Mouse (Mus musculus) brown adipose tissue, adult 24 weeks (tissue): ENCODE measurements around the gene Fntb. TPM values are rescaled to one million over a fixed set of nuclear protein-coding genes. Genes with fewer than 3 reads are reported as not detected.

Experiments used
- H3K27ac ChIP-seq: fragments of 200-500 bp; replicated peaks from 2 replicates; pipeline ENCODE4 v1.5.1; 2012; ENCODE audit warnings: low read depth, mild to moderate bottlenecking, low read length
- H3K4me1 ChIP-seq: fragments of 200-500 bp; 2 replicates; pipeline ENCODE4 v1.6.1; 2012; ENCODE audit warnings: low read length, mixed read lengths; ENCODE audit not compliant: control insufficient read depth, insufficient read depth, insufficient read length
- H3K4me3 ChIP-seq: fragments of 200-500 bp; 2 replicates; pipeline ENCODE4 v1.5.1; 2012; ENCODE audit warnings: low read depth, mild to moderate bottlenecking, low read length, moderate library complexity; ENCODE audit not compliant: insufficient read depth
- polyA plus RNA-seq: library from polyadenylated mRNA; stranded (reverse); fragments of >200 nt; gene quantifications from 2 replicates; pipeline ENCODE4 v1.2.4, GENCODE M21; 2012; ENCODE audit not compliant: missing spikeins, insufficient read depth, insufficient read length

Gene Fntb
- polyA plus RNA-seq, 1 experiment: 20.7 TPM

DNA sequence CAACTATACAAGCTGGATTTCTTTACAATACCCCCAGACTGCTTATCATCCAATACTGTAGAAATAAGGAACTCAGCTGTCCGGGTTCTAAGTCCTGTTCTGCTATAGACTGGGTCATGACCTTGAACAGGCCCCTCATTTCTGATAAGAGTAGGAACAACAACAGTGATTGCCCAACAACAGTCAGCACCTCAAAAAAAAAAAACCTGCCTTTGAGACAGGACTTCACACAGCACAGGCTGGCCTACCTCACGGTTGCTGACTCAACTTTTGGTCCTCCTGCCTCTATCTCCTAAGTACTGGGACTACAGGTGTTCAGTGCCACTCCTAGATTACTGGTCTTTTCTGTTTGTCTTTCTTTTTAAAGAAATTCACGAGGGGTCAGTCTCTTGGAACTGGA lies 183.4 kb downstream of the Fntb start:
- Histone ChIP-seq H3K4me3 (no peak overlapping the region), H3K4me1 (peaks cover 10% of the 10 kb centered on the region), H3K27ac (no peak overlapping the region)

DNA sequence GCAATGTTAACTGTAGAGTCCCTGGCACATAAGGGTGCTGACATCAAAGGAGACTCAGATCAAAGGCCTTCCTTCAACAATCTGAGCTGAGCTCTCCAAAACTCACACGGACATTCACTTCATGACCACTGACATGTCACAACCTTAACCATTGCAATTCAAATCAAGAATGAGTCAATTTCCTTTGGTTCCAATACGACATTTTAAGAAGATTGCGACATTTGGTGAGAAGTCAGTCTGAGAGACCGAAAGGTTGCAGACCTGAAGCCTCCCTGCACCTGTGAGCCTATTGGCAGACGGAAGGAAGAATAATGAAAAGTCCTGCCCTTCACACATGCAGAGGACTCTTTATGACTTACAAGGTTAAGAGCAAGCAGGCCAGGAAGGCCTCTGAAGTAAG lies 184.9 kb downstream of the Fntb start:
- Histone ChIP-seq H3K27ac (no peak overlapping the region), H3K4me3 (no peak overlapping the region), H3K4me1 (peaks cover 20% of the 10 kb centered on the region)

GRCm38 (mm10) chr12:76953750-76954363 lies 188.5 kb downstream of the Fntb start:
- Histone ChIP-seq H3K4me1 (peaks cover 25% of the 10 kb centered on the region), H3K4me3 (no peak overlapping the region), H3K27ac (peak overlapping the region; percentile 45)

DNA sequence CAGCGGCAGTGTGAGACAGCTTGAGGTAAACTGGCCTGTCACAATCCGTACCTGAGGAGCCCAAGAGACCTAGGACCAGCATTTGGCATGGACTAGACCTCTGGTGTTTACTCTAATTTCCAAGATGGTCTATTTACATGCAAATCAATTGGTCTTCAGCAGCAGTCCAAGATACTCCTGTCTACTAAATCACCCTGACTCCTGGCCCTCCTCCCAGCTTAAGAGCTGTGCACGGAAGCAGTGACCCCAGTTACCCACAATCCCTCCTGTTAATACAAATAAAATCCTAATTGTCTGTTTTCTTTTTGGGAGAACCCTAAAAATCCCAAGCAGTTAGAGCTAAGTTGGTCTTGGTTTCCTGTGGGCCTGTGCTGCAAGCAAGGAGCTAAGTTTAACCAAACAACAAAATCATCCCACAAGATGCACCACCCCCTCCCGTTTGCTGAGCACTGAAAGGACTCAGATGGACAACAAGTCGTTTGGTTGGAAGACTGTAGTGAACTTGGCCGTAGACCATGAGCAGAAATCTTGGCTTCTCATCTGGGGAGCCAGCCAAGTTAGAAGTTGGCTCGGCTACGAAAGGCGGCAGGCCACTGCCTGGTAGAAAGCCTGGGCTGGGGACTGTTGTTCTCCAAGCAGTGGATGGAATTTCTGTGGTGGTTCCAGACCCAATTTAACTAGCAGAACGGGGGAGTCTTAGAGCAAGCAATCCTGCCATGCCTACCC lies 189.5 kb downstream of the Fntb start:
- H3K27ac ChIP-seq: peak overlapping the region; percentile 45
- no peak overlapping the region for H3K4me3 ChIP-seq
- H3K4me1 ChIP-seq: peaks cover 25% of the 10 kb centered on the region

GRCm38 (mm10) chr12:76957688-76958087 lies 192.3 kb downstream of the Fntb start:
- Histone ChIP-seq H3K27ac (peak overlapping the region; percentile 50), H3K4me3 (peak overlapping the region; percentile 17; the same call in 1 of the 2 replicates), H3K4me1 (peaks cover 23% of the 10 kb centered on the region)

GRCm38 (mm10) chr12:76961052-76961931 lies 195.9 kb downstream of the Fntb start:
- H3K27ac ChIP-seq: peak overlapping the region; percentile 67

GRCm38 (mm10) chr12:76961932-76962891 lies 196.8 kb downstream of the Fntb start, which contains the start of gene Max:
Gene Max, minus strand, starts transcription at chr12:76962201.
- peaks cover 4% of the 10 kb centered on the region; the same call in 1 of the 2 replicates for H3K4me1 ChIP-seq
- H3K27ac ChIP-seq: peak within 1 kb of the TSS; percentile 67
- peak within 1 kb of the TSS; percentile 92 for H3K4me3 ChIP-seq

More at GRCm38 (mm10) chr12:76961052-76961931, 195.9 kb downstream of the Fntb start:
- Histone ChIP-seq H3K4me1 (peaks cover 5% of the 10 kb centered on the region; the same call in 1 of the 2 replicates), H3K4me3 (peak overlapping the region; percentile 92)

- no peak overlapping the region for H3K27ac ChIP-seq
- H3K4me1 ChIP-seq: 0 out of 2 replicates have a peak, but pooled peaks cover 2% of the 10 kb centered on the region
- no peak overlapping the region for H3K4me3 ChIP-seq
These were observed 199.7 kb downstream of the Fntb start for GRCm38 (mm10) chr12:76965089-76965488.

GRCm38 (mm10) chr12:76965876-76966275 lies 200.5 kb downstream of the Fntb start:
- Histone ChIP-seq H3K27ac (no peak overlapping the region), H3K4me3 (no peak overlapping the region), H3K4me1 (0 out of 2 replicates have a peak, but pooled peaks cover under 1% of the 10 kb centered on the region)

Other genes starting within 250 kb of the Fntb start
- 6.3 and 6.5 TPM in 2 replicates for gene Plekhg3, start 234.7 kb upstream of the Fntb start, polyA plus RNA-seq
- gene Sptb, start 55.0 kb upstream of the Fntb start, polyA plus RNA-seq: 1.1 and 1.3 TPM in 2 replicates
- gene Churc1, start 51 bp upstream of the Fntb start, polyA plus RNA-seq: 161 and 173 TPM in 2 replicates
- gene Gpx2, start 30.0 kb downstream of the Fntb start, polyA plus RNA-seq: not detected in 2 replicates
- gene Rab15, start 57.3 kb downstream of the Fntb start, polyA plus RNA-seq: not detected in 2 replicates
- 42.7 and 44.6 TPM in 2 replicates for gene Max, start 196.6 kb downstream of the Fntb start, polyA plus RNA-seq